Mouse (Mus musculus) left cerebral cortex, postnatal 25 days (tissue): ENCODE results near the gene Lhcgr. TPM values are rescaled to one million over a fixed set of nuclear protein-coding genes. Genes with fewer than 3 reads are reported as not detected.

Experiments
- DNase-seq, 2 experiments: peaks; one replicate each; pipeline ENCODE4 v3.0.0; 2022; ENCODE audit warnings: low spot score in 2 of 2, mixed read lengths in 1 of 2
- intact Hi-C: fragments of 180-260 bp; cut with DNase I; formaldehyde crosslinking; loops from one replicate; pipeline ENCODE4 v1.15.1; 2025
- total RNA-seq, 2 experiments: library from RNA; stranded (reverse); gene quantifications; 2 replicates each; pipeline ENCODE4 v1.2.3; 2021

The Lhcgr gene
- total RNA-seq, 2 experiments from 2014 or later = 0.25 to 0.34 TPM

DNA sequence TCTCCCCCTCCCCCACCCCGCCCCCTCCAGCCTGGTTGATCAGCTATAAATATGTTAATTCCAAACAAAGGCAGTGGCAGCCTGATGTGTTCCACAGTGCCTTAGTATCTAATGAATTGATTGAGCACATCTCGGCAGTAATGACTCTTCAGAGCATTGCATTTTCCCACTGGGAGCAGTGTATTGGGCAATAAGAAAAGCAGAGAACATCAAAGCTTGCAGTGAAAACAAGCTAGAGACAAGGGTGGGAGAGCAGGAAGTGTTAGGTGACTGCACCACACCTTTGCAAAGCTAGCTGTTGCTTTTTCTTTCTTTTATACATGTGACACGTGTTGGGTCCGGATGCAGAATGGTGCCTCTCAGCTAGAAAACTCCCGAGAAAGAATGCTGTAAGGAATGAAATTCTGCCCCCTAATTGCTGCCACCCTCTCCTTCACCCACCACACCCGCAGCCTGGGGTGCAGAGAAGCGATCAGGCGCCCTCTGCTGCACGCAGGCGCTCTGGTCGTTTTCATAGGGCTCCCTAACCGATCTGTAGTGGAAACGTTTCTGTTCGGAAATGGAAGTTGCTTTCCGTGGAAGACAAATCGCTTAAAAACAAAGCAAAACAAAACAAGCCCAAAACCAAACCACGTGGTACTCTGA is 38.8 kb downstream of the Lhcgr start:
- DNase-seq = peak; percentile 44 to 64

DNA sequence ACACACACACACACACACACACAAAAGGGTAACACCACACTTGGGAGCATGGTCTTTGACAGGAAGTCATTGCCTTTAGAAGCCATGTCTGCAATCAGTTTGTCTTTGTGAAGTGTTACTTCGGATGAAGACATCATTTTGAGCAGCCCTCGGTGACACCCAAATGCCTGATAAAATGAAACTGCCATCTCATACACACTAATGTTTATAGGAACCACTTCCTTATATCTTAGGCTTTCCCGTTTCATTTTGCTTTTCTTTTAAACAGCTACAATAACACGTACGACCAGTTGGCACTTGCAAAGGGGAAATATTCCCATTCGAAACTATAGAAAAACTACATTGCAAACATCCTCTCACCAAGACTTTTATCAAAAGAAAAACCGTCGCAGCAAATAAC is 42.1 kb downstream of the Lhcgr start:
- intact Hi-C loops = loop anchor here (10.0 kb wide), 1 partner anchor 195 kb away; no protein-coding TSS in a partner anchor
- no peak for DNase-seq

More for the DNA sequence above, 38.8 kb downstream of the Lhcgr start:
- intact Hi-C loops = loop anchor here (1.0 to 10.0 kb wide), 2 partner anchors 100 to 192 kb away; no protein-coding TSS in a partner anchor

DNA sequence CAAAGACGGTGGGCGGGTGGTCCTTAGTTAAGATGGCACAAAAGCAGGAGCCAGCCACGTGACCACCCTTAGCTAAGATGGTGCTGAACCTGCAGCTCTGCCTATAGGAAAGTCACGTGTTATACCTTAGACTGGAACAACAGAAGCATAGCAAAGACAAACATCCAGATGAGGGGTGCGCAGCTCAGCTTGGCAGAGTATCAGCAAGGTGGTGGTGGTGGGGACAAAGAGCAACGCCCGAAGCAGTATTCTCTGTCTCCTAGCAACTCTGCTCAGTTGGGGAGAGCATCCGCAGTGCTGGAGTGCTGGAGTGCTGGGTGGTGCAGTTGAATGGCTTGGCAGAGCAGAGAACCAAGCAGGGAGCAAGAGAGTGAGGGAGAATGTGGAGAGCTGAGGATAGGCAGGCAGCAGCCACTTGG is 85.5 kb downstream of the Lhcgr start:
- intact Hi-C loops = no loop called here

DNA sequence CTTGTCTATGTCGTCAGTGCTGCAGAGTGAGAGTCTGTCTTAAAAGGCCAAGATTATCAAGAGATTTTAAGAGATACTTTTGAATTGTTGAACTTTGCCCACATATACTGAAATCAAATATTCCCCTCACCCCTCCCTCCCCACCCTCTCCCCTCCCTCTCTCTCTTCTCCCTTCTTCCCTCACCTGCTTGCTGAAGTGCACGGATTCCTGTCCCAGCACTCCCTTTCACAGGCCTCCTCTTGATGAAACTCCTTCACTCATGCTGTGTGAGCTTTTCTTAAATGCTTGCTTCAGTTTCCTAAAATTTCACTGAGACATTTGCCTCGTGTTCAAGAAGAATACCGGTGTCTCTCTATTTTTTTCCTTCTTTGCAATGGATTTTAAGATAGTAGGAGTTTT is 88.7 kb downstream of the Lhcgr start:
- intact Hi-C loops = no loop called here
- DNase-seq = no peak

More for the DNA sequence above, 85.5 kb downstream of the Lhcgr start:
- DNase-seq = no peak

DNA sequence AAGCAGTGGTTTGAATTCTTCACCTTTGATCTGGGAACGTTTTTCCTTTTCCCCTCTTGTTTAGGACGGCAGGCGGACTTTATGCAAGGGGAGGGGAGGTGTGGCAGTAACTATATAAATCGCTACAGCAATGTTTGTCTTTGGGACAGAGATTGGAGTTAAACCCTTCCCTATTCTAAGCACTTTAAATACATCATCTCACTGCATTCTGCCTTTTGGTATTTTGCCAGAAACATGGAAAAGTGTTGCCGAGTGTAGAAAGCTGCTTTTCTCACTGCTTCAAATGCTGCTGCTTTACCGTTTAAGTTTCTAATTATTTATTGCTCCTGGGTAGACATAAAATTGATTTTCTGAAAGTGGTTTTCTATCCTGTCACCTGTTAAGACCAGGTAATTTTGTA is 89.4 kb downstream of the Lhcgr start:
- intact Hi-C loops = no loop called here
- DNase-seq = no peak

DNA sequence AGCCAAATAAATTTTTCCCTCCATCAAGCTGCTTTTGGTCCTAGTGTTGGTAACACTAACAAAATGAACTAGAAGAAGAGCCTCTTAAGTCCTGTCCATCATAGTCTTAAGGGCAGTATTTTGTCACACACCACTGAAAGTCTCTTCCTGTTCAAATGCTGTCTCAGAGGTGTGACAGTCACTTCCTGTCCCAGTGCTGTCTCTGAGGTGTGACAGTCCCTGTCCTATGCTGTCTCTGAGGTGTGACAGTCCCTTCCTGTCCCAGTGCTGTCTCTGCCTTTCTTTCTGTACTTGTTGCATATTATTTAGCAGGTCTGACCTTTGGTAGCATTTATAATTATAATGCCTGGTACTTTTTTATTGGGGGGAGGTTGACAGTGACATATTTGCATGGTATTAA is 90.9 kb downstream of the Lhcgr start:
- intact Hi-C loops = no loop called here
- no peak for DNase-seq

DNA sequence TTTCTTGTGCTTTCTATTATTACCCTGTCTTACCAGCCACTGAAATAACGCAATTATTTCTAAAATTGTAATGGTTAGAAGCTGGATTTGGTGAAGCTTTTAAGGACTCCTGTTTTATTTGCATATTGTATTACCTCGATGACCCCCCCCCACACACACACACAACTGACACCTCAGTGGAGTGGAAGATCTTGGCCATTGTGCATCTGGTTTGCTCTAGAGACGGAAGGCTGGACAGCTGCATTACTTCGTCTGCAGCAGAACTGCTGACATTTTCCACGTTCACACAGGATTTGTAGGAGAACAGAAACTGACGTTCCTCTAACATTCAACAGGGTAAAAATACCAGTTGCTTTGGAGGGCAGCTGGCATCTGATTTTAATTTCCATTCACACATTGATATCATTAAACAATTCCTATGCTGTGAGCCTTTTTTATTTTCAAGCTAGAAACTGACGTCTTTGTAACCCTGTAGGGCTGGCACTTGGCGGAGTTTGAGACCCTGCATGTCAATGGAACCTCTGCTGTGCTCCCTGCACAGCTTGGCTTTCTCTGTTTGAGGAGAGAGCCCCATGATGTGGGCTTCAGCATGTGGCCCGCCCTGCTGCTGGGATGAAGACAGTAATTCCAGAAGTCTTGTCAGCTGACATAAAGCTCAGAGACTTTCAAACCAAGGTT is 95.0 kb downstream of the Lhcgr start:
- intact Hi-C loops = no loop called here
- peak in 1 of 2 experiments; percentile 9 for DNase-seq

DNA sequence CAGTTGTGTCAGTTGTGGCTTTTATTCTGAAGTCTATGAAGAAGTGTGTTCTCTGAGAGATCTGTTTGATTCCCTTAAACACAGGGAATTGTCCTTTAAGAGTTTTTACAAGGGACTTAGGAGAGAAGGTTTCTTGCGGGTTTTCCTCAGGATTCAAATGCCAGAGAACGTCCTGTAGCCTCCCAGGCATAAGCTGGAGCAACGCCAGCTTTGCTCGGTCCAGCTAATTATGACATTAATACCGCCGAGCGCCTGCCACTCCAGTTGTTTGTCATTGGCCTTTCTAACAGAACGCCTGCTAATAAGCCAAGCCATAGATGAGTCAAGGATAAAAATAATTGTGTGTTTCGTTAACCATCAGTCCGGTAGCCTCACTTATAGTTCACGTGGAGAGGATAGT is 103.6 kb downstream of the Lhcgr start:
- DNase-seq = no peak
- intact Hi-C loops = no loop called here

DNA sequence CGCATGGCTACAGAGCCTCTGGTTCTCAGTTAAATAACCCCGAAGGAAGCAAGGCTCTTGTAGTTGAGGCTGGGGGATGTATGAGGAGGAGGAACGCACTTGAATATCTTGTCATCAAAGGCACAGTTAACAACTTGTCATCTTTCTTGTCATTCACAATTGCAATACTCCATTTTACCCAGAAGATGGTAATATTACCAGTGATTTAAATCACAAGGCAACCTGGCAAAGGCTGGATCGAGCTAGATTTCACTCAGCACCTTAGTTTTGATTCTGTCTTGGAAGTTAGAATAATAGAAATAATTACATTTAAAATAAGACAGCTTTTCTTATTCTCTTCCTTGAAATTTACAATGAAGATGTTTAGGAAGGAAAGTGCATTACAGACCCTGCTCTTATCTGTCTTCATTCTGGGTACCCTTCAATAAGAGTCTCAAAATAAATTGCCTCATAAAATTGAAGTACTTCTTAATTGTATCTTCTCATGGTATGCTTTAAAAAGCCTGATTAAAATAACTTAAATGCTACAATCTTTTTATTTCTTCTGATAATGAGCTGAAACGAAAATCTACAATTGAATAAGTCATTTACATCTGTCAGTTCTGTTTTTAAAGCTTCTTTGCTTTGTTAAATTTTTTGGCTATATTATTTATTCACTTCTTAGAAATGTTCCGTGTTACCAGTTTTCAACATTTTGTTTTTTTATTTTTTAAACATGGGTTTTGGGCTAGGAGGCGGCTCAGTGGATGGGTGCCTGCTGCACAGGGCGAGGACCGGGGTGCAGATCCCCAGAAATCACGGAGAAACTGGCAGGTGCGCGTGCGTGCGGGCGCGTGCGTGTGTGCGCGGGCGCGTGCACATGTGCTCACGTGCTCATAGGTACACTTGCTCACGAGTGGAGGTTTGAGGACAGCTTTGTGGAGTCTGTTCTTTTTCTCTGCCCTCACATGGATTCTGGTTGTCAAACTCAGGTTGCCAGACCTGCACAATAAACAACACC is 116.2 kb downstream of the Lhcgr start:
- no peak for DNase-seq
- intact Hi-C loops = no loop called here

DNA sequence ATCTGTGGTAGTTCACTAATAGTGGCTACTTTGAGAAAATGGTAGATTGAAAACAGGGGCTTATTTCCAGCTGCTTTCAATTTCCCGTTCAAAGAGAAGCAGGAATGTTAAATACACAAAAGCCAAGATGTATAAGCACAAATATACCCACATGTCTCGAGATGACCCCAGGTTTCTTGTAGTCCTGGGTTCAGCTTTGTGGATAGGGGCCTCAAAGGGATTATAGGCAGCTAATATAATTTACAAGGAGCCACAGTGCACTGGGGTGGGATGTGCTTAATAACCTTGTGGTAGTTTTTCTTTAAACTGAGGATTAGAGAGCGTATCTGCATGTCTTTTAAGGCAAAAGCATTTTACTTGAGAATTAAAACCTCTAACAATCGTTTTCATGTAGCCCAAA is 121.0 kb downstream of the Lhcgr start:
- intact Hi-C loops = no loop called here
- no peak for DNase-seq

DNA sequence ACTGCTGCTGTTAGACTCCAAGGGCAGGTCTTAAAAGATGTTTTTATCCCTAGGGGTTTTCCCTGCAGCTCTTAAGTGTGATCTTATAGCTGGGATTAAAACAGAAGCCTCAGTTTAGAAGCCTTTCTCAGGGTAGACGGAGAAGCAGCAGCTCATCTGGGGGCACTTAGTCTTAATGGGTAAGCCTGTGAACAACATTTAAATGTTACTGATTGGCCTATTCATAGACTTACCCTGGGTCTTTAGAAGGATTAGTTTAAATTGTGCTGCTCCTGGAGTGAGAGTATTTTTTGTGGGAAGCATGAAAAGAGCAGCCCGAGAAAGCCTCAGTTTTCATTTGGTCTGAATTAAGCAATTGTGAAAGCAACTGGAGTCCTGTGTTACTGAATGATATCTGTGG is 121.9 kb downstream of the Lhcgr start:
- DNase-seq = no peak
- intact Hi-C loops = no loop called here

DNA sequence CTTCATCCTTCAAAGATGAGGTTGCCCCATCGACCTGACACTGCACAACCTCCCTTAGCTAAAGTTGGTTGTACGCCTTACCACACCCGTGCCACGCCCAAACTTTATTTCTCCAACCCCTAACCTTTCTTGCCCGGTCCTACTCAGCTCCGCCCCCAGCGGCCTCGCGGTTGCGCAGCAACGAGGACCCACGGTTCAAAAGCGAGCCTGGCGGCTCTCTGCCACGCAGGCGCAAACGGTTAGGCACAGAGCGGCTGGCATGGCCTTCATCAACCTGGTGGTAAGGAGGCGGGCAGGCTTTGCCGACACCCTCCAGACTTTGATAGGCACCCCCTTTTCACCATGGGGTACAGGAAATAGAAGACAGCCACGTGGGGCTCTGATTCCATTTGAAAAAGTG is 123.3 kb downstream of the Lhcgr start, which contains the start of gene Gtf2a1l:
TSS of gene Gtf2a1l (plus strand) at position 209 of the 400 bp plus-strand sequence.
- intact Hi-C loops = no loop called here
- DNase-seq = peak; percentile 44 to 54

Other genes starting within 250 kb of the Lhcgr start
- 1 to 10 TPM; 5.0 to 7.6 TPM for gene Ston1, start 194.3 kb downstream of the Lhcgr start, total RNA-seq
- gene Gtf2a1l, start 123.3 kb downstream of the Lhcgr start, total RNA-seq = under 1 TPM; 0.21 to 0.30 TPM